In genomic region chr3:122506343-122506916, GRCm38 (mm10) we compare ENCODE assay signal across 11 mouse cellular contexts.
A peak's percentile ranks its signal among the peaks of the same experiment; 100 is the strongest.
DNase-seq lines count a peak whose midpoint lies in the region; ATAC-seq lines count a peak whose summit lies in the region.
"Had no signal": no experiment of that assay in that cellular context is flagged by ENCODE, and none has a peak within 500 bp of the region (broad histone marks: within the 10 kb centered on the region; RNA-seq: fewer than 3 reads in every experiment).

No protein-coding gene starts in this region.

- no peaks in the 10 kb centered on the region for H3K27me3 ChIP-seq in embryonic facial prominence, embryonic 14.5 days (replicated peaks; ENCODE audit: control insufficient read depth, insufficient read depth, low read length)
- no peaks in the 10 kb centered on the region for H3K27me3 ChIP-seq in embryonic facial prominence, embryonic 10.5 days (replicated peaks; ENCODE audit: low read depth, poor library complexity, severe bottlenecking)
- no peaks in the 10 kb centered on the region for H3K27me3 ChIP-seq in kidney, embryonic 16.5 days (ENCODE audit: insufficient read depth, low read length)

- 40% methylated on average over 10 of the region's 10 CpGs for WGBS in embryonic facial prominence, embryonic 14.5 days
- WGBS in embryonic facial prominence, embryonic 10.5 days = 85% methylated on average over 10 of the region's 10 CpGs
- WGBS in kidney, embryonic 16.5 days = 48% methylated on average over 10 of the region's 10 CpGs

- peaks cover 5% of the 10 kb centered on the region for H3K4me1 ChIP-seq in embryonic facial prominence, embryonic 14.5 days (ENCODE audit: control insufficient read depth, insufficient read depth, low read length)
- H3K4me1 ChIP-seq in embryonic facial prominence, embryonic 10.5 days = peaks cover 50% of the 10 kb centered on the region
- peaks cover 37% of the 10 kb centered on the region for H3K4me1 ChIP-seq in kidney, embryonic 16.5 days (ENCODE audit: insufficient read depth, low read length)

- no peak overlapping the region for H3K4me3 ChIP-seq in embryonic facial prominence, embryonic 14.5 days (ENCODE audit: low read depth, low read length)
- H3K4me3 ChIP-seq in embryonic facial prominence, embryonic 10.5 days = no peak overlapping the region
- no peak overlapping the region for H3K4me3 ChIP-seq in kidney, embryonic 16.5 days (ENCODE audit: low read length)

- DNase-seq in embryonic facial prominence, embryonic 14.5 days (ENCODE audit: low spot score) = peak; percentile 82
- no peak for DNase-seq in embryonic facial prominence, embryonic 10.5 days (ENCODE audit: low spot score)
- DNase-seq in kidney, postnatal 25 days = no peak
- DNase-seq in brain, adult 2 months (ENCODE audit: low read depth, low spot score) = peak; percentile 86
- no peak for DNase-seq in thymus, postnatal 14 days
- DNase-seq in embryo, embryonic 10 days (ENCODE audit: low spot score) = no peak
- DNase-seq: adrenal gland, adult 2 months; cerebellum, postnatal 14 days; liver, postnatal 0 days had no signal

- H3K4me2 ChIP-seq in embryonic facial prominence, embryonic 14.5 days (ENCODE audit: low read depth, low read length) = no peak overlapping the region
- H3K4me2 ChIP-seq in kidney, embryonic 16.5 days (replicated peaks; ENCODE audit: low read depth, low read length) = no peak overlapping the region

- H3K9ac ChIP-seq in embryonic facial prominence, embryonic 14.5 days (ENCODE audit: low read depth, low read length) = no peak overlapping the region
- H3K9ac ChIP-seq in kidney, embryonic 16.5 days (replicated peaks; ENCODE audit: low read length) = no peak overlapping the region
- H3K9ac ChIP-seq: liver, postnatal 0 days had no signal

- H3K9me3 ChIP-seq in embryonic facial prominence, embryonic 14.5 days (ENCODE audit: control insufficient read depth, low read length) = no peaks in the 10 kb centered on the region
- no peaks in the 10 kb centered on the region for H3K9me3 ChIP-seq in embryonic facial prominence, embryonic 10.5 days
- H3K9me3 ChIP-seq in kidney, embryonic 16.5 days (ENCODE audit: low read length) = no peaks in the 10 kb centered on the region

- H3K36me3 ChIP-seq in embryonic facial prominence, embryonic 14.5 days (ENCODE audit: control insufficient read depth, insufficient read depth, low read length) = no peaks in the 10 kb centered on the region
- 0 out of 2 replicates have a peak, but pooled peaks cover 3% of the 10 kb centered on the region for H3K36me3 ChIP-seq in embryonic facial prominence, embryonic 10.5 days (replicated peaks)
- no peaks in the 10 kb centered on the region for H3K36me3 ChIP-seq in kidney, embryonic 16.5 days (ENCODE audit: insufficient read depth, low read length)

- peak; percentile 33; the same call in 1 of the 2 replicates for ATAC-seq in embryonic facial prominence, embryonic 14.5 days (ENCODE audit: low read depth)
- 0 out of 2 replicates have a peak, but pooled peaks have one; percentile 42 for ATAC-seq in kidney, embryonic 16.5 days (ENCODE audit: low FRiP score, low TSS enrichment)
- peak; percentile 53; the same call in 1 of the 2 replicates for ATAC-seq in megakaryocyte, adult 5-6 weeks (ENCODE audit: poor library complexity, severe bottlenecking)
- ATAC-seq: liver, postnatal 0 days had no signal

- H3K27ac ChIP-seq in embryonic facial prominence, embryonic 14.5 days (replicated peaks; ENCODE audit: low read depth, low read length) = no peak overlapping the region
- no peak overlapping the region for H3K27ac ChIP-seq in embryonic facial prominence, embryonic 10.5 days (replicated peaks)
- H3K27ac ChIP-seq in kidney, embryonic 16.5 days (ENCODE audit: low read length) = peak overlapping the region; percentile 51; the same call in 1 of the 2 replicates

Comparison
In these comparisons a context has a peak if more than half of its experiments do, and no peak if none do; other contexts are left out.
1. DNase-seq: peak in embryonic facial prominence, embryonic 14.5 days (single experiment) and brain, adult 2 months (single experiment); none in embryonic facial prominence, embryonic 10.5 days (single experiment), kidney, postnatal 25 days (0 of 2), thymus, postnatal 14 days (single experiment) and embryo, embryonic 10 days (single experiment).
2. Peak in every context shown above with its lines, with median percentiles within 50 percentile points of each other: ATAC-seq.